Mouse (Mus musculus): ENCODE measurements around the gene 6430550D23Rik. TPM values are rescaled to one million over a fixed set of nuclear protein-coding genes. Genes with fewer than 3 reads are reported as not detected.

6430550D23Rik gene
- polyA plus RNA-seq (2015; fragmentation: Nextera tagmentation; extraction: Ambion mirVana): 1.3 and 1.9 TPM in 2 replicates

- no peaks in the 10 kb centered on the region for H3K27me3 ChIP-seq
- peak within 1 kb of the TSS; percentile 88 for H3K9ac ChIP-seq
- H3K9me3 ChIP-seq (replicated peaks): 0 out of 2 replicates have a peak, but pooled peaks cover 5% of the 10 kb centered on the region
- H3K27ac ChIP-seq: peak within 1 kb of the TSS; percentile 90
- H3K4me2 ChIP-seq: peak within 1 kb of the TSS; percentile 90
- peaks cover 32% of the 10 kb centered on the region for H3K36me3 ChIP-seq
- H3K4me3 ChIP-seq (replicated peaks): peak within 1 kb of the TSS; percentile 92
- DNase-seq: peak; percentile 99
- peak; percentile 100 for ATAC-seq (ENCODE audit: low read depth)
- peaks cover 19% of the 10 kb centered on the region for H3K4me1 ChIP-seq (replicated peaks)
- WGBS (ENCODE audit: insufficient replicate concordance): under 1% methylated on average over 45 of the region's 45 CpGs
Measured at GRCm38 (mm10) chr2:156007888-156008532, at the start of gene 6430550D23Rik, which contains the start of gene Ergic3. Gene 6430550D23Rik, minus strand, starts transcription at chr2:156007977. Gene Ergic3, plus strand, starts transcription at chr2:156008045.

GRCm38 (mm10) chr2:156052816-156053215, 45.0 kb upstream of the 6430550D23Rik start, which contains the start of gene Fer1l4:
Gene Fer1l4, minus strand, starts transcription at chr2:156052947.
- Histone ChIP-seq H3K4me3 (replicated peaks) (no peak within 1 kb of the TSS), H3K9me3 (replicated peaks) (no peaks in the 10 kb centered on the region), H3K27me3 (peaks cover 55% of the 10 kb centered on the region), H3K4me2 (no peak within 1 kb of the TSS), H3K4me1 (replicated peaks) (no peaks in the 10 kb centered on the region; the same call in 1 of the 2 replicates), H3K36me3 (no peaks in the 10 kb centered on the region), H3K9ac (no peak within 1 kb of the TSS), H3K27ac (no peak within 1 kb of the TSS)
- ATAC-seq (ENCODE audit: low read depth) (no peak), DNase-seq (no peak)
- 61% methylated on average over 9 of the region's 9 CpGs for WGBS (ENCODE audit: insufficient replicate concordance)

GRCm38 (mm10) chr2:156047929-156048328, 40.2 kb upstream of the 6430550D23Rik start:
- WGBS (ENCODE audit: insufficient replicate concordance): 9% methylated on average over 19 of the region's 19 CpGs
- ATAC-seq (ENCODE audit: low read depth): no peak

GRCm38 (mm10) chr2:156042903-156043302, 35.1 kb upstream of the 6430550D23Rik start:
- H3K4me1 ChIP-seq (replicated peaks): no peaks in the 10 kb centered on the region; the same call in 1 of the 2 replicates
- H3K27ac ChIP-seq: no peak overlapping the region
- H3K4me3 ChIP-seq (replicated peaks): no peak overlapping the region
- H3K4me2 ChIP-seq: no peak overlapping the region
- no peaks in the 10 kb centered on the region for H3K9me3 ChIP-seq (replicated peaks)
- WGBS (ENCODE audit: insufficient replicate concordance): 60% methylated on average over 8 of the region's 8 CpGs
- H3K9ac ChIP-seq: no peak overlapping the region
- DNase-seq (no peak), ATAC-seq (ENCODE audit: low read depth) (no peak)
- peaks cover 28% of the 10 kb centered on the region for H3K27me3 ChIP-seq
- H3K36me3 ChIP-seq: no peaks in the 10 kb centered on the region

More at GRCm38 (mm10) chr2:156047929-156048328, 40.2 kb upstream of the 6430550D23Rik start:
- H3K27me3 ChIP-seq: peaks cover 71% of the 10 kb centered on the region
- H3K27ac ChIP-seq: no peak overlapping the region
- no peaks in the 10 kb centered on the region for H3K36me3 ChIP-seq
- H3K4me2 ChIP-seq: peak overlapping the region; percentile 6
- no peak overlapping the region for H3K4me3 ChIP-seq (replicated peaks)
- no peak for DNase-seq
- no peaks in the 10 kb centered on the region; the same call in 1 of the 2 replicates for H3K4me1 ChIP-seq (replicated peaks)
- H3K9me3 ChIP-seq (replicated peaks): no peaks in the 10 kb centered on the region
- H3K9ac ChIP-seq: no peak overlapping the region

GRCm38 (mm10) chr2:156039390-156039789, 31.6 kb upstream of the 6430550D23Rik start:
- 74% methylated on average over 3 of the region's 3 CpGs for WGBS (ENCODE audit: insufficient replicate concordance)
- no peak for DNase-seq
- no peak overlapping the region for H3K4me3 ChIP-seq (replicated peaks)
- H3K4me2 ChIP-seq: no peak overlapping the region
- H3K9me3 ChIP-seq (replicated peaks): no peaks in the 10 kb centered on the region
- H3K27me3 ChIP-seq: no peaks in the 10 kb centered on the region
- no peaks in the 10 kb centered on the region for H3K4me1 ChIP-seq (replicated peaks)
- no peak overlapping the region for H3K27ac ChIP-seq
- no peaks in the 10 kb centered on the region for H3K36me3 ChIP-seq
- no peak overlapping the region for H3K9ac ChIP-seq
- ATAC-seq (ENCODE audit: low read depth): no peak

- DNase-seq: no peak
- Histone ChIP-seq H3K36me3 (no peaks in the 10 kb centered on the region), H3K9me3 (replicated peaks) (no peaks in the 10 kb centered on the region), H3K4me1 (replicated peaks) (peaks cover 34% of the 10 kb centered on the region), H3K4me2 (no peak overlapping the region), H3K27ac (no peak overlapping the region), H3K4me3 (replicated peaks) (no peak overlapping the region), H3K27me3 (no peaks in the 10 kb centered on the region), H3K9ac (no peak overlapping the region)
- ATAC-seq (ENCODE audit: low read depth): no peak
Measured at GRCm38 (mm10) chr2:156025482-156025881, 17.7 kb upstream of the 6430550D23Rik start.

- no peak overlapping the region for H3K4me2 ChIP-seq
- WGBS (ENCODE audit: insufficient replicate concordance): 57% methylated on average over 2 of the region's 2 CpGs
- 0 out of 2 replicates have a peak overlapping the region, but pooled peaks have one; percentile 38 for H3K9ac ChIP-seq
- peak overlapping the region; percentile 79 for H3K27ac ChIP-seq
- H3K9me3 ChIP-seq (replicated peaks): no peaks in the 10 kb centered on the region
- ATAC-seq (ENCODE audit: low read depth): peak; percentile 52
- DNase-seq: no peak
- peaks cover 43% of the 10 kb centered on the region for H3K4me1 ChIP-seq (replicated peaks)
- H3K4me3 ChIP-seq (replicated peaks): no peak overlapping the region
- no peaks in the 10 kb centered on the region for H3K27me3 ChIP-seq
- peaks cover 23% of the 10 kb centered on the region for H3K36me3 ChIP-seq
Measured at GRCm38 (mm10) chr2:156021765-156022164, 14.0 kb upstream of the 6430550D23Rik start.

GRCm38 (mm10) chr2:156021219-156021618, 13.4 kb upstream of the 6430550D23Rik start:
- WGBS (ENCODE audit: insufficient replicate concordance): 39% methylated on average over 8 of the region's 8 CpGs
- peak; percentile 55 for DNase-seq
- no peaks in the 10 kb centered on the region for H3K27me3 ChIP-seq
- H3K4me2 ChIP-seq: peak overlapping the region; percentile 24; the same call in 1 of the 2 replicates
- peak overlapping the region; percentile 79 for H3K27ac ChIP-seq
- no peaks in the 10 kb centered on the region for H3K9me3 ChIP-seq (replicated peaks)
- peak overlapping the region; percentile 38 for H3K9ac ChIP-seq
- peaks cover 28% of the 10 kb centered on the region for H3K36me3 ChIP-seq
- peak; percentile 82 for ATAC-seq (ENCODE audit: low read depth)
- no peak overlapping the region for H3K4me3 ChIP-seq (replicated peaks)
- H3K4me1 ChIP-seq (replicated peaks): peaks cover 43% of the 10 kb centered on the region

GRCm38 (mm10) chr2:156018106-156018505, 10.3 kb upstream of the 6430550D23Rik start:
- Histone ChIP-seq H3K9ac (no peak overlapping the region), H3K4me2 (no peak overlapping the region), H3K27me3 (no peaks in the 10 kb centered on the region), H3K36me3 (peaks cover 60% of the 10 kb centered on the region), H3K9me3 (replicated peaks) (no peaks in the 10 kb centered on the region), H3K4me1 (replicated peaks) (peaks cover 35% of the 10 kb centered on the region), H3K4me3 (replicated peaks) (no peak overlapping the region), H3K27ac (no peak overlapping the region)
- ATAC-seq (ENCODE audit: low read depth) (no peak), DNase-seq (no peak)
- 79% methylated on average over 3 of the region's 3 CpGs for WGBS (ENCODE audit: insufficient replicate concordance)

GRCm38 (mm10) chr2:156005393-156005792, 2.4 kb downstream of the 6430550D23Rik start:
- 0 out of 2 replicates have a peak, but pooled peaks cover 5% of the 10 kb centered on the region for H3K9me3 ChIP-seq (replicated peaks)
- no peak overlapping the region for H3K4me3 ChIP-seq (replicated peaks)
- no peak overlapping the region for H3K27ac ChIP-seq
- H3K9ac ChIP-seq: no peak overlapping the region
- peaks cover 19% of the 10 kb centered on the region for H3K4me1 ChIP-seq (replicated peaks)
- H3K27me3 ChIP-seq: no peaks in the 10 kb centered on the region
- WGBS (ENCODE audit: insufficient replicate concordance): 85% methylated on average over 4 of the region's 4 CpGs
- DNase-seq (no peak), ATAC-seq (ENCODE audit: low read depth) (no peak)
- H3K36me3 ChIP-seq: peaks cover 12% of the 10 kb centered on the region
- H3K4me2 ChIP-seq: no peak overlapping the region

GRCm38 (mm10) chr2:155991863-155992321, 15.9 kb downstream of the 6430550D23Rik start:
- peak overlapping the region; percentile 73 for H3K9ac ChIP-seq

More at GRCm38 (mm10) chr2:155991863-155992321, 15.9 kb downstream of the 6430550D23Rik start:
- H3K4me3 ChIP-seq (replicated peaks): peak overlapping the region; percentile 63
- 75% methylated on average over 14 of the region's 14 CpGs for whole genome bisulfite sequencing (ENCODE audit: insufficient replicate concordance)
- peaks cover 81% of the 10 kb centered on the region for H3K4me1 ChIP-seq (replicated peaks)
- H3K4me2 ChIP-seq: peak overlapping the region; percentile 74
- H3K36me3 ChIP-seq: peaks cover 92% of the 10 kb centered on the region
- H3K9me3 ChIP-seq (replicated peaks): no peaks in the 10 kb centered on the region
- no peaks in the 10 kb centered on the region for H3K27me3 ChIP-seq
- H3K27ac ChIP-seq: peak overlapping the region; percentile 94
- DNase-seq (peak; percentile 40), ATAC-seq (ENCODE audit: low read depth) (peak; percentile 37)
